Mouse (Mus musculus) megakaryocyte progenitor cell, adult 5-6 weeks (primary cell): ENCODE measurements around the gene Tff1. TPM values are rescaled to one million over a fixed set of nuclear protein-coding genes. Genes with fewer than 3 reads are reported as not detected.

Source experiments
- ATAC-seq: replicated peaks from 2 replicates; pipeline ENCODE4 v1.8.0; 2016; ENCODE audit warnings: mild to moderate bottlenecking, moderate TSS enrichment, inconsistent platforms; ENCODE audit not compliant: poor library complexity
- total RNA-seq, 2 experiments: library from RNA; stranded (forward) in 1 of 2; stranded (reverse) in 1 of 2; fragments of 157-497, 149-512 nt in 1 of 2; fragments of 200-1000 nt in 1 of 2; gene quantifications; 2 replicates each; pipeline versions ENCODE4 v1.2.3 to v1.2.4; 2015 to 2017

Gene Tff1
- total RNA-seq, 2 experiments from 2014 or later: not detected

DNA sequence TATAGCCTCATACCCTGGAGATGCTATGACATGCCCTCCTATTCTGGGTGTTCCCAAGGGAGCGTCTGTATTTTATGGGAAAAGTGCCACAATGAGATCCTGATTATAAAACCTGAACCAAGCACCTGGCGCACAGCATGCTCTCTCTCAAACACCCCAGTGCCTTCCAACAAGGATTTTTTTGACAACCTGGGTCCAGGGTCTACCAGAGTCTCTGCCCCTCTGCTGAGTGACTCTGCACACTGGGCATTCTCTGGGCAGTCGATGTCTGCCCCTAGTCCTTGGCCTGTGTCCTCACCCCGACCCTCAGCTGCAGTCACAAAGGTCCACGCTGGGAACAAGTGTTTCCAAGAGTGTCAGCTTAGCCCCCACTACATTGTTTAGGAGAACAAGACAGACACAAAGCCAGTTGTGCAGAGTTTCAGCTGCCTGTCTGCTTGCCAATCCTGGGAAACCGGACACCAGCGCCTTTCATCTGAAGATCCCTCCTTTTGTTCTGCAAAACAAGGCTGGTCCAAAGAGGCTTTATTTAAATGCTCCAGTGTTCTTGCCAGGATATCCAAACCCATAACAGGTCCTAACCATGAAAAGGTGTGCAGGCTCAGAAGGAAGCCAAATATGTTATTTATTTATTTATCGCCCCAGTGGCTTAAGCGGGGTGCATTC lies 51.8 kb downstream of the Tff1 start:
- no peak for ATAC-seq

Other genes with a start within 250 kb of the Tff1 start
- gene Umodl1, start 210.6 kb downstream of the Tff1 start, total RNA-seq (2015): not detected in 2 replicates
- not detected in 2 replicates for gene Umodl1, start 210.6 kb downstream of the Tff1 start, total RNA-seq (2017)
- gene Abcg1, start 107.6 kb downstream of the Tff1 start, total RNA-seq (2015): 6.2 and 8.3 TPM in 2 replicates
- 10.6 and 11.3 TPM in 2 replicates for gene Abcg1, start 107.6 kb downstream of the Tff1 start, total RNA-seq (2017)
- gene Tff3, start 35.6 kb downstream of the Tff1 start, total RNA-seq (2015): not detected in 2 replicates
- gene Tff3, start 35.6 kb downstream of the Tff1 start, total RNA-seq (2017): not detected in 2 replicates
- not detected in 2 replicates for gene Tff2, start 21.0 kb downstream of the Tff1 start, total RNA-seq (2015)
- not detected in 2 replicates for gene Tff2, start 21.0 kb downstream of the Tff1 start, total RNA-seq (2017)
- gene Tmprss3, start 33.7 kb upstream of the Tff1 start, total RNA-seq (2015): 5.6 and 7.6 TPM in 2 replicates
- 2.4 and 2.9 TPM in 2 replicates for gene Tmprss3, start 33.7 kb upstream of the Tff1 start, total RNA-seq (2017)
- 29.7 and 33.6 TPM in 2 replicates for gene Ubash3a, start 42.6 kb upstream of the Tff1 start, total RNA-seq (2015)
- 36.7 and 41.7 TPM in 2 replicates for gene Ubash3a, start 42.6 kb upstream of the Tff1 start, total RNA-seq (2017)
- 0.72 and 1.4 TPM in 2 replicates for gene Rsph1, start 112.1 kb upstream of the Tff1 start, total RNA-seq (2015)
- gene Rsph1, start 112.1 kb upstream of the Tff1 start, total RNA-seq (2017): 1.8 and 3.0 TPM in 2 replicates
- 9.8 TPM in 2 replicates for gene Slc37a1, start 121.5 kb upstream of the Tff1 start, total RNA-seq (2015)
- gene Slc37a1, start 121.5 kb upstream of the Tff1 start, total RNA-seq (2017): 6.2 and 8.3 TPM in 2 replicates
- gene Pde9a, start 220.9 kb upstream of the Tff1 start, total RNA-seq (2015): 0.79 TPM in 1 of 2 replicates, not detected in the other
- 1.5 TPM in 1 of 2 replicates, not detected in the other for gene Pde9a, start 220.9 kb upstream of the Tff1 start, total RNA-seq (2017)